Mouse (Mus musculus) heart, embryonic 13.5 days (tissue): ENCODE data around the gene Zc3h18. TPM values are rescaled to one million over a fixed set of nuclear protein-coding genes. Genes with fewer than 3 reads are reported as not detected.
A peak's percentile ranks its signal among the peaks of the same experiment; 100 is the strongest.

Source experiments
- ATAC-seq: fragments of 200-750 bp; cut with Nextera tagmentation; 2 replicates; pipeline ENCODE4 v1.8.0; 2017; ENCODE audit warnings: moderate TSS enrichment; ENCODE audit not compliant: insufficient number of reproducible peaks, low FRiP score, low TSS enrichment; ENCODE audit errors: extremely low read depth
- H3K27ac ChIP-seq: fragments of 300-500 bp; sonication (generic); replicated peaks from 2 replicates; pipeline ENCODE4 v1.5.1; 2015; ENCODE audit warnings: moderate library complexity, mild to moderate bottlenecking, inconsistent platforms
- H3K27me3 ChIP-seq: fragments of 300-500 bp; sonication (generic); replicated peaks from 2 replicates; pipeline ENCODE4 v1.6.1; 2015; ENCODE audit warnings: mild to moderate bottlenecking, inconsistent platforms
- H3K36me3 ChIP-seq: fragments of 300-500 bp; sonication (generic); 2 replicates; pipeline ENCODE4 v1.6.1; 2015; ENCODE audit warnings: mild to moderate bottlenecking, inconsistent platforms
- H3K4me1 ChIP-seq: fragments of 300-500 bp; sonication (generic); 2 replicates; pipeline ENCODE4 v1.6.1; 2015; ENCODE audit warnings: inconsistent platforms
- H3K4me2 ChIP-seq: fragments of 300-500 bp; sonication (generic); 2 replicates; pipeline ENCODE4 v1.6.1; 2015; ENCODE audit warnings: inconsistent platforms, mild to moderate bottlenecking, moderate library complexity
- H3K4me3 ChIP-seq: fragments of 300-500 bp; sonication (generic); 2 replicates; pipeline ENCODE4 v1.5.1; 2015; ENCODE audit warnings: moderate library complexity, mild to moderate bottlenecking, inconsistent platforms
- H3K9ac ChIP-seq: fragments of 300-500 bp; sonication (generic); 2 replicates; pipeline ENCODE4 v1.6.1; 2015; ENCODE audit warnings: inconsistent platforms, mild to moderate bottlenecking, moderate library complexity
- H3K9me3 ChIP-seq: fragments of 300-500 bp; sonication (generic); 2 replicates; pipeline ENCODE4 v1.6.1; 2016; ENCODE audit warnings: inconsistent platforms
- WGBS: fragments of 180-500 bp; shearing (Covaris S2); methylation state at CpG from one replicate; pipeline ENCODE4 v1.1.7; 2015; ENCODE audit warnings: mixed read lengths; 5-methylcytosine and 5-hydroxymethylcytosine counted together
- polyA plus RNA-seq: library from polyadenylated mRNA; unstranded; fragments of >200 nt; fragmentation: Nextera tagmentation; extraction: Ambion mirVana; gene quantifications from 2 replicates; pipeline ENCODE4 v1.2.1, GENCODE M21; 2015

Gene Zc3h18
- polyA plus RNA-seq, 1 experiment from 2014 or later: 31.1 TPM

DNA sequence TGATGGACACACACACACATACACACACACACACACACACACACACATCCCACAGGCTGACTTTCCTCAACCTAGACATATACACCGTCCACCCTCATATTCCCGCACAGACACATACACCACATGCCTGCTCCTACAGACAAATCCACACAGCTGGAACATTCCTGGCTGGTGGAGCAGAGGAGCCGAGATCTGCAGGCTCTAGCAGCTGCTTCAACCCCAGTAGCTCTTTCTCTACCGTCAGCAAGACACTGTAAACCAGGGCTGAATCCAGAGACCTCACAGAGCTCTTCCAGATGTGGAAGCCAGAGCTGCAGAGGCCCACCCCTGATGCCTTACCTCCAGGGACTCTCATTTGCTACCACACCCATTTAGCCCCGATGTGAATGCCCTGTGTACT lies 14.1 kb upstream of the Zc3h18 start:
- ATAC-seq: no peak
- H3K4me1 ChIP-seq: no peaks in the 10 kb centered on the region
- no peak overlapping the region for H3K4me3 ChIP-seq
- H3K27me3 ChIP-seq: peaks cover 44% of the 10 kb centered on the region
- H3K4me2 ChIP-seq: no peak overlapping the region
- no peak overlapping the region for H3K27ac ChIP-seq
- 49% methylated on average over 5 of the region's 5 CpGs for WGBS
- H3K9me3 ChIP-seq: no peaks in the 10 kb centered on the region
- H3K9ac ChIP-seq: peak overlapping the region; percentile 24; the same call in 1 of the 2 replicates
- H3K36me3 ChIP-seq: no peaks in the 10 kb centered on the region

- 50% methylated on average over 7 of the region's 8 CpGs for WGBS
These were observed 13.4 kb upstream of the Zc3h18 start for GRCm38 (mm10) chr8:122362967-122363366.

DNA sequence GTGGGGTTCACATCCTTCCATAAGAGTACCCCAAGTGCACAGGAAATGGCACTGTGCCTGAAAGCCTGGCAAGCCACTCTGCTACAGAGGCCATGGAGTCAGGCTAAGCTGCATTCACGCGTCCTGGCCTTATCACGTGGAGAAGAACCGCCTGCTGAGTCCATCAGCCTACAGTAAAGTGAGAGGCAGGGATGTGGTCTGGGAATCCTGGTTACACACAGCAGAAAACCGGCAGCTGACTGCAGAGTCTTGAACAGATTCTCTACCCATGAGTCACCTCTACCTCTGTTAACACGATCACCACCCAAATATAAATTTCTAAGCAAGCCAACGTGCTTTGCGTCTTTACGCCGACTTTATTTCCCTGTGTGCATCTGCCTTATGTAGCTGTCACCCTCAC lies 7.9 kb upstream of the Zc3h18 start:
- H3K4me1 ChIP-seq: peaks cover 24% of the 10 kb centered on the region
- 34% methylated on average over 10 of the region's 10 CpGs for WGBS
- no peak for ATAC-seq
- H3K9me3 ChIP-seq: no peaks in the 10 kb centered on the region
- H3K27ac ChIP-seq: 0 out of 2 replicates have a peak overlapping the region, but pooled peaks have one; percentile 6
- H3K27me3 ChIP-seq: peaks cover 4% of the 10 kb centered on the region
- H3K4me2 ChIP-seq: no peak overlapping the region
- H3K36me3 ChIP-seq: no peaks in the 10 kb centered on the region
- H3K4me3 ChIP-seq: no peak overlapping the region
- peak overlapping the region; percentile 8 for H3K9ac ChIP-seq

More at GRCm38 (mm10) chr8:122362967-122363366, 13.4 kb upstream of the Zc3h18 start:
- no peak overlapping the region for H3K27ac ChIP-seq
- no peak overlapping the region for H3K9ac ChIP-seq
- no peak overlapping the region for H3K4me3 ChIP-seq
- H3K9me3 ChIP-seq: no peaks in the 10 kb centered on the region
- H3K27me3 ChIP-seq: peaks cover 38% of the 10 kb centered on the region
- H3K4me2 ChIP-seq: no peak overlapping the region
- peaks cover 1% of the 10 kb centered on the region for H3K4me1 ChIP-seq
- no peaks in the 10 kb centered on the region for H3K36me3 ChIP-seq
- ATAC-seq: no peak

GRCm38 (mm10) chr8:122369665-122370064 lies 6.7 kb upstream of the Zc3h18 start:
- peak overlapping the region; percentile 62 for H3K9ac ChIP-seq
- WGBS: 12% methylated on average over 9 of the region's 9 CpGs

GRCm38 (mm10) chr8:122371706-122372105 lies 4.7 kb upstream of the Zc3h18 start:
- Histone ChIP-seq H3K9ac (no peak overlapping the region), H3K4me1 (peaks cover 30% of the 10 kb centered on the region), H3K4me3 (no peak overlapping the region), H3K9me3 (no peaks in the 10 kb centered on the region), H3K36me3 (no peaks in the 10 kb centered on the region), H3K27me3 (no peaks in the 10 kb centered on the region), H3K4me2 (no peak overlapping the region), H3K27ac (no peak overlapping the region)
- ATAC-seq: no peak
- WGBS: 62% methylated on average over 6 of the region's 6 CpGs

More at GRCm38 (mm10) chr8:122369665-122370064, 6.7 kb upstream of the Zc3h18 start:
- no peaks in the 10 kb centered on the region for H3K36me3 ChIP-seq
- H3K27ac ChIP-seq: peak overlapping the region; percentile 55
- H3K4me1 ChIP-seq: peaks cover 24% of the 10 kb centered on the region
- H3K9me3 ChIP-seq: no peaks in the 10 kb centered on the region
- peak; percentile 29; the same call in 1 of the 2 replicates for ATAC-seq
- H3K27me3 ChIP-seq: no peaks in the 10 kb centered on the region
- H3K4me3 ChIP-seq: no peak overlapping the region
- 0 out of 2 replicates have a peak overlapping the region, but pooled peaks have one; percentile 12 for H3K4me2 ChIP-seq

DNA sequence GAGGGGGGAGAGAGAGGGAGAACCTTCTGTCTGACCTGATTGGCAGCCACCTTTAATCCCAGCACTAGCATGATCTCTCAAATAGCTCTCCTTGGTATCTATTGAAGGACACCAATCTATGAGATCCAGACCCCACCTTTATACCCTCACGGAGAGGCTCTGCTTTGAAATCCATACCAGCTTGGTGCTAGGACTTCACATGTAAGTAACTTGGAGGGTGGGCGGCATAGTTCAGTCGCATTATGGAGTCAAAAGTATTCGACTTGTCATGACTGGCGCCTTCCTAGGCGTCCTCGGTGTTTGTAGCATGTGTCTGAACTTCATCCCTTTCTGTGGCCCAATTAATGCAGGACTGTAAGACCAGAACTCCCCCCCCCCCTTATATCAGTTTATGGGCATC lies 1.1 kb upstream of the Zc3h18 start:
- Histone ChIP-seq H3K27me3 (no peaks in the 10 kb centered on the region), H3K4me1 (peaks cover 25% of the 10 kb centered on the region), H3K9me3 (no peaks in the 10 kb centered on the region), H3K9ac (peak overlapping the region; percentile 74), H3K4me3 (no peak overlapping the region), H3K36me3 (peaks cover 22% of the 10 kb centered on the region), H3K27ac (no peak overlapping the region), H3K4me2 (peak overlapping the region; percentile 93)
- WGBS: 88% methylated on average over 7 of the region's 7 CpGs
- no peak for ATAC-seq

GRCm38 (mm10) chr8:122375751-122376364 lies 551 bp upstream of the Zc3h18 start:
- Histone ChIP-seq H3K4me3 (peak overlapping the region; percentile 95), H3K4me1 (peaks cover 25% of the 10 kb centered on the region), H3K27me3 (no peaks in the 10 kb centered on the region), H3K27ac (peak overlapping the region; percentile 94), H3K9ac (peak overlapping the region; percentile 74), H3K36me3 (peaks cover 28% of the 10 kb centered on the region), H3K4me2 (peak overlapping the region; percentile 93), H3K9me3 (no peaks in the 10 kb centered on the region)
- ATAC-seq: no peak
- WGBS: 23% methylated on average over 13 of the region's 13 CpGs

GRCm38 (mm10) chr8:122383039-122383438 lies 6.6 kb downstream of the Zc3h18 start:
- H3K27me3 ChIP-seq: no peaks in the 10 kb centered on the region
- WGBS: 85% methylated on average over 4 of the region's 4 CpGs
- ATAC-seq: no peak; the same call in 1 of the 2 replicates

DNA sequence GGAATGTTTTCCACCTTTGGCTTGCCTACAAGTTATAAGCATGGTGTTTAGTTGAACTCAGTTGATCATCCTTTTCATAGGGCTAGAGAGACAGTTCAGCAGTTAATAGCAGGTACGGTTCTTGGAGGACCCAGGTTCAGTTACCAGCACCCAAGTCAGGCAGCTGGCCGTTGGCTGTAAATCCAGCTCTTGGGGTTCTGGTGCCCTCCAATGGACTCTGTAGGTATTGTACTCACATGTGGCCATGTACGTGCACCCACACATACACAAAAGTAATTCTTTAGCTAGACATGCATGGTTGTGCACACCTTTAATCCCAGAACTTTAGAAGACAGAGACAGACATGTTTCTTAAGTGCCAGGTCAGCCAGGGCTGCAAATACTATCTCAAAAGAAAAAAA lies 12.9 kb downstream of the Zc3h18 start:
- no peaks in the 10 kb centered on the region for H3K27me3 ChIP-seq
- ATAC-seq: no peak
- no peak overlapping the region for H3K27ac ChIP-seq
- no peak overlapping the region for H3K4me2 ChIP-seq
- H3K9me3 ChIP-seq: peaks cover 4% of the 10 kb centered on the region; the same call in 1 of the 2 replicates
- no peak overlapping the region for H3K9ac ChIP-seq
- whole genome bisulfite sequencing: 88% methylated on average over 3 of the region's 3 CpGs
- no peaks in the 10 kb centered on the region for H3K4me1 ChIP-seq
- no peak overlapping the region for H3K4me3 ChIP-seq
- H3K36me3 ChIP-seq: peaks cover 97% of the 10 kb centered on the region

More at GRCm38 (mm10) chr8:122383039-122383438, 6.6 kb downstream of the Zc3h18 start:
- H3K9me3 ChIP-seq: no peaks in the 10 kb centered on the region
- H3K36me3 ChIP-seq: peaks cover 85% of the 10 kb centered on the region
- no peak overlapping the region for H3K4me2 ChIP-seq
- peaks cover 10% of the 10 kb centered on the region for H3K4me1 ChIP-seq
- no peak overlapping the region for H3K4me3 ChIP-seq
- H3K27ac ChIP-seq: no peak overlapping the region
- no peak overlapping the region for H3K9ac ChIP-seq

GRCm38 (mm10) chr8:122390758-122391157 lies 14.3 kb downstream of the Zc3h18 start:
- Histone ChIP-seq H3K27me3 (no peaks in the 10 kb centered on the region), H3K4me1 (no peaks in the 10 kb centered on the region), H3K4me2 (no peak overlapping the region), H3K9me3 (peaks cover 4% of the 10 kb centered on the region; the same call in 1 of the 2 replicates), H3K27ac (no peak overlapping the region), H3K36me3 (peaks cover 97% of the 10 kb centered on the region), H3K4me3 (no peak overlapping the region), H3K9ac (no peak overlapping the region)
- WGBS: 86% methylated on average over 3 of the region's 3 CpGs
- no peak for ATAC-seq

GRCm38 (mm10) chr8:122393717-122394116 lies 17.3 kb downstream of the Zc3h18 start:
- Histone ChIP-seq H3K4me1 (no peaks in the 10 kb centered on the region), H3K4me2 (no peak overlapping the region), H3K4me3 (no peak overlapping the region), H3K9me3 (peaks cover 4% of the 10 kb centered on the region; the same call in 1 of the 2 replicates), H3K27me3 (no peaks in the 10 kb centered on the region), H3K36me3 (peaks cover 93% of the 10 kb centered on the region), H3K27ac (no peak overlapping the region), H3K9ac (no peak overlapping the region)
- ATAC-seq: no peak

- H3K27me3 ChIP-seq: no peaks in the 10 kb centered on the region
- 83% methylated on average over 6 of the region's 6 CpGs for WGBS
- no peak overlapping the region for H3K9ac ChIP-seq
- no peak overlapping the region for H3K27ac ChIP-seq
- no peak for ATAC-seq
- no peaks in the 10 kb centered on the region for H3K4me1 ChIP-seq
- H3K9me3 ChIP-seq: no peaks in the 10 kb centered on the region
- H3K36me3 ChIP-seq: peaks cover 94% of the 10 kb centered on the region
- H3K4me3 ChIP-seq: no peak overlapping the region
- no peak overlapping the region for H3K4me2 ChIP-seq
These were observed 18.9 kb downstream of the Zc3h18 start for GRCm38 (mm10) chr8:122395291-122395690.
